Mouse (Mus musculus) c-Kit-positive CD71-positive TER-119-negative erythroid progenitor cells, embryonic 14.5 days (primary cell): Measurements from ENCODE around the gene Mindy1.
"Not testable (repeated sequence)": the region's sequence is repeated elsewhere in the genome, so short reads cannot be mapped to it uniquely, and the experiment has no call there.

Experiments
- DNase-seq: peaks from one replicate; pipeline ENCODE4 v3.0.0-alpha.2; 2013; ENCODE audit warnings: low read depth

The Mindy1 gene

GRCm38 (mm10) chr3:95319701-95320625, 38.8 kb downstream of the Mindy1 start:
- DNase-seq = no peak

- no peak for DNase-seq
These were observed 42.3 kb downstream of the Mindy1 start for GRCm38 (mm10) chr3:95323429-95323828.

GRCm38 (mm10) chr3:95324454-95325144, 43.5 kb downstream of the Mindy1 start:
- no peak for DNase-seq

- DNase-seq = no peak
These were observed 47.8 kb downstream of the Mindy1 start for GRCm38 (mm10) chr3:95328803-95329404.

GRCm38 (mm10) chr3:95331528-95331927, 50.4 kb downstream of the Mindy1 start:
- DNase-seq = no peak

- no peak for DNase-seq
These were observed 56.2 kb downstream of the Mindy1 start for GRCm38 (mm10) chr3:95337345-95337744.

- no peak for DNase-seq
These were observed 57.1 kb downstream of the Mindy1 start for GRCm38 (mm10) chr3:95338251-95338650.

GRCm38 (mm10) chr3:95343356-95344000, 62.3 kb downstream of the Mindy1 start:
- not testable (repeated sequence) for DNase-seq
